ENCODE assay signal across 9 mouse cellular contexts in the genomic region with DNA sequence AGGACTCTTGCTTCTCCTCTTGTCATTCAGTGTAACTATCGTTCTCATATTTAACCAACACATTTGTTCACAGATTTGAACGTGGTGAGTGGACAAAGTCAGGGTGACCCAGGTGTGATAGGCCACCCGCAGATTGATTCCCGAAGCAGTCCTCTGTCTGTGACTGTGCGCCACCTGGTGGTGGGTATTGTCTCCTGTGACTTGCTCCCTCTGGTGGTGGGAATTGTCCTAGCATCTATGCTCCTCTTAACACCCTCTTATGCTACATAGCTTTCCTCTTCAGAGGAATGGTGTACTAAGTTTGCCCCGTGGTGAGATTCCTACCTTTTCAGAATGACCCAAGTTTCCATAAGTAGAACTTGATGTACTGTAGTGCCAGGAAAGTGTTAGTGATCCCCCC. TPM values are rescaled to one million over a fixed set of nuclear protein-coding genes. Genes with fewer than 3 reads are reported as not detected.
DNase-seq lines count a peak whose midpoint lies in the region; TF ChIP-seq lines count a peak whose summit lies in the region.
"Had no signal": no experiment of that assay in that cellular context is flagged by ENCODE, and none has a peak within 500 bp of the region (broad histone marks: within the 10 kb centered on the region; RNA-seq: fewer than 3 reads in every experiment).

No protein-coding gene starts in this region.

- 0 out of 2 replicates have a peak, but pooled peaks have one; percentile 38 for TF ChIP-seq EP300 in ES-Bruce4 (IDR thresholded peaks at IDR 0.05; ENCODE audit: insufficient read depth, low read depth, low read length)

- H3K27ac ChIP-seq in ES-Bruce4 (ENCODE audit: insufficient read depth, low read length): no peak overlapping the region
- H3K27ac ChIP-seq: limb, embryonic 12.5 days had no signal

- peak; percentile 100 for TF ChIP-seq CTCF in ES-Bruce4 (IDR thresholded peaks at IDR 0.05; ENCODE audit: low read depth, low read length)

- no peak overlapping the region for H3K9ac ChIP-seq in ES-Bruce4 (ENCODE audit: low read depth, poor library complexity, severe bottlenecking)
- H3K9ac ChIP-seq: limb, embryonic 12.5 days had no signal

- H3K36me3 ChIP-seq in ES-Bruce4 (ENCODE audit: control insufficient read depth, insufficient read depth, low read length, poor library complexity, severe bottlenecking): no peaks in the 10 kb centered on the region
- H3K36me3 ChIP-seq: limb, embryonic 12.5 days had no signal

- no peak overlapping the region for H3K4me3 ChIP-seq in ES-Bruce4 (ENCODE audit: low read depth, low read length)
- H3K4me3 ChIP-seq: limb, embryonic 12.5 days had no signal

- TF ChIP-seq POLR2A in ES-Bruce4 (IDR thresholded peaks at IDR 0.05; ENCODE audit: insufficient read depth, low read length): no peak

- no peaks in the 10 kb centered on the region for H3K9me3 ChIP-seq in ES-Bruce4 (replicated peaks; ENCODE audit: control insufficient read depth, insufficient read depth, low read length, poor library complexity, severe bottlenecking)
- H3K9me3 ChIP-seq: limb, embryonic 12.5 days had no signal

- H3K27me3 ChIP-seq in ES-Bruce4 (ENCODE audit: control insufficient read depth, insufficient read depth, low read length, poor library complexity, severe bottlenecking): no peaks in the 10 kb centered on the region
- H3K27me3 ChIP-seq: limb, embryonic 12.5 days had no signal

- DNase-seq in 3T3-L1 (ENCODE audit: low read depth, low spot score): peak; percentile 85
- peak; percentile 76 for DNase-seq in c-Kit-positive CD71-positive TER-119-positive erythroid progenitor cells, embryonic 14.5 days (ENCODE audit: low spot score)
- DNase-seq in frontal cortex, postnatal 25 days (ENCODE audit: low spot score in 2 of 2): peak; percentile 89 to 94
- DNase-seq in kidney, postnatal 25 days: peak; percentile 77 to 95
- DNase-seq in lung, adult 18-20 months: peak; percentile 80 to 86
- peak; percentile 84 to 87 for DNase-seq in right cerebral cortex, postnatal 10 days (ENCODE audit: low spot score in 2 of 2)
- DNase-seq in urinary bladder, postnatal 14 days (ENCODE audit: low spot score): peak; percentile 84

- no peaks in the 10 kb centered on the region for H3K4me1 ChIP-seq in ES-Bruce4 (ENCODE audit: control insufficient read depth, insufficient read depth, low read length)
- H3K4me1 ChIP-seq: limb, embryonic 12.5 days had no signal

RNA-seq across cellular contexts. Expression of a gene that starts 4.7 kb away (rescaled TPM):
- polyA plus RNA-seq in ES-Bruce4 (2011; ENCODE audit: insufficient read depth, insufficient read length, low read depth, missing spikeins): 8.0 and 8.1 TPM in 2 replicates

RNA-seq across cellular contexts. Expression of a gene that starts 45.3 kb away (rescaled TPM):
- 57.6 and 63.7 TPM in 2 replicates for polyA plus RNA-seq in ES-Bruce4 (2011; ENCODE audit: insufficient read depth, insufficient read length, low read depth, missing spikeins)
